Mouse (Mus musculus) G1E (cell line): ENCODE measurements at regions not wholly inside any gene's neighbourhood (a gene's known extent, or its start where the extent isn't known, plus 50 kb on each side); places are given as distances from the start of the nearest gene placed in this dataset.
"Not testable (repeated sequence)": the region's sequence is repeated elsewhere in the genome, so short reads cannot be mapped to it uniquely, and the experiment has no call there.

Experiments used
- ATAC-seq: 2 replicates; pipeline ENCODE4 v1.8.0; 2016; ENCODE audit warnings: mild to moderate bottlenecking; ENCODE audit not compliant: insufficient number of reproducible peaks, poor library complexity, low FRiP score, severe bottlenecking; ENCODE audit errors: extremely low read depth
- DNase-seq: peaks from one replicate; pipeline ENCODE4 v3.0.0; 2012; ENCODE audit warnings: low spot score
- H3K27me3 ChIP-seq: 2 replicates; pipeline ENCODE4 v1.6.1; 2012; ENCODE audit warnings: mild to moderate bottlenecking, low read length, inconsistent platforms; ENCODE audit not compliant: insufficient read depth
- H3K36me3 ChIP-seq: replicated peaks from 2 replicates; pipeline ENCODE3; 2012; ENCODE audit warnings: mild to moderate bottlenecking, inconsistent platforms
- H3K4me1 ChIP-seq: 2 replicates; pipeline ENCODE4 v1.6.1; 2012; ENCODE audit warnings: low read depth, low read length, inconsistent platforms, mixed read lengths; ENCODE audit not compliant: insufficient read depth
- H3K4me3 ChIP-seq: 2 replicates; pipeline ENCODE4 v1.5.1; 2012; ENCODE audit warnings: low read depth, mild to moderate bottlenecking, inconsistent platforms, low read length, moderate library complexity, mixed read lengths
- H3K9me3 ChIP-seq: replicated peaks from 2 replicates; pipeline ENCODE4 v1.6.1; 2012; ENCODE audit warnings: inconsistent platforms
- CTCF ChIP-seq: IDR thresholded peaks from 2 replicates; pipeline ENCODE4 v1.5.1; 2012; ENCODE audit warnings: low read depth, low read length, inconsistent platforms, mixed read lengths
- GATA1 ChIP-seq: IDR thresholded peaks from 2 replicates; pipeline ENCODE4 v1.6.1; 2012; ENCODE audit warnings: borderline replicate concordance, low read length, inconsistent platforms, mixed read lengths
- GATA2 ChIP-seq: IDR thresholded peaks from 2 replicates; pipeline ENCODE4 v1.6.1; 2012; ENCODE audit warnings: low read depth, low read length, inconsistent platforms, borderline replicate concordance
- POLR2AphosphoS5 ChIP-seq: IDR thresholded peaks from 2 replicates; pipeline ENCODE4 v1.6.1; 2012; ENCODE audit warnings: low read depth, low read length, inconsistent platforms; ENCODE audit not compliant: insufficient replicate concordance
- TAL1 ChIP-seq: conservative IDR thresholded peaks from 2 replicates; pipeline ENCODE4 v1.6.1; 2012; ENCODE audit warnings: low read depth, low read length, inconsistent platforms, mixed read lengths

DNA sequence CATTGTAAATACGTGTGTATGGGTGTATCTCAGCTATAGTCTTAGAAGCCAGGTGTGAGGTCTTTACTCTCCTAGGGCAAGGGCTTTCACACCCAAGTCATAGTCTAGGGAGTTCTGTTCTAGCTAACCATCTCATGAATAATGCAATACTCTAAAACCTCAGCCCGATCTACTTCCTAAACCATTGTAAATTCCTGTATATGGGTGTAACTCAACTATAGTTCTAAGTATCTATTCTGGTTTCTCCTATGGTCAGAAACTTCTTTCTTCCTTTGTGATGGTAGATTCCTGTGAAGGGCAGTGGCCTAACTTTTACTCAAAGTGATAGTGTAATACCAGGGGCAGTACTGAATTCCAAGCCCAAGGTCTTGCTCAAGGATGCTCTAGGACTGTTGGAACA lies 58.7 kb upstream of the Srd5a3 start:
- not testable (repeated sequence) for DNase-seq, H3K27me3 ChIP-seq, H3K36me3 ChIP-seq, H3K9me3 ChIP-seq, H3K4me3 ChIP-seq, H3K4me1 ChIP-seq, ATAC-seq

DNA sequence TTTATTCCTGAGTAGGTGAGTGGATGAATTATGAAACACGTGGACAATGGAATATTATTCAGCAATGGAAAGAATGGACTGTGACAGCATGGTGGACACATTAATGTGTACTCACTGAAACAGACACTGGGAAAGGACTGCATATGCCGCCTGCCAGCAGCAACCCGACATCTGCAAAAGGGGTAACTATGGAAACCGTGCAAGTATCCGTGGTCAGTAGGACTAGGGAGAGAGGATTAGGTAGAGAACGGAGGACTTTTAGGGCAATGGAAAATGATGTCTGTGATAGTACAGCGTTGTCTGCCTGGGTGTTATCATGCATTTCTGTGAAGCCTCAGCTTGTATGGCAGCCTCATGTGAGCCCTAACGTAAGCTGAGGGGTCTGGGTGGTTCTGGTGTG lies 59.6 kb upstream of the Srd5a3 start:
- Histone ChIP-seq H3K4me3 (no peak overlapping the region), H3K27me3 (peaks cover 8% of the 10 kb centered on the region), H3K4me1 (no peaks in the 10 kb centered on the region), H3K36me3 (no peaks in the 10 kb centered on the region), H3K9me3 (no peaks in the 10 kb centered on the region)
- no peak for TF ChIP-seq GATA2
- TF ChIP-seq GATA1 = no peak
- no peak for TF ChIP-seq POLR2AphosphoS5
- TF ChIP-seq TAL1 = no peak
- no peak for TF ChIP-seq CTCF
- DNase-seq (no peak), ATAC-seq (no peak)

DNA sequence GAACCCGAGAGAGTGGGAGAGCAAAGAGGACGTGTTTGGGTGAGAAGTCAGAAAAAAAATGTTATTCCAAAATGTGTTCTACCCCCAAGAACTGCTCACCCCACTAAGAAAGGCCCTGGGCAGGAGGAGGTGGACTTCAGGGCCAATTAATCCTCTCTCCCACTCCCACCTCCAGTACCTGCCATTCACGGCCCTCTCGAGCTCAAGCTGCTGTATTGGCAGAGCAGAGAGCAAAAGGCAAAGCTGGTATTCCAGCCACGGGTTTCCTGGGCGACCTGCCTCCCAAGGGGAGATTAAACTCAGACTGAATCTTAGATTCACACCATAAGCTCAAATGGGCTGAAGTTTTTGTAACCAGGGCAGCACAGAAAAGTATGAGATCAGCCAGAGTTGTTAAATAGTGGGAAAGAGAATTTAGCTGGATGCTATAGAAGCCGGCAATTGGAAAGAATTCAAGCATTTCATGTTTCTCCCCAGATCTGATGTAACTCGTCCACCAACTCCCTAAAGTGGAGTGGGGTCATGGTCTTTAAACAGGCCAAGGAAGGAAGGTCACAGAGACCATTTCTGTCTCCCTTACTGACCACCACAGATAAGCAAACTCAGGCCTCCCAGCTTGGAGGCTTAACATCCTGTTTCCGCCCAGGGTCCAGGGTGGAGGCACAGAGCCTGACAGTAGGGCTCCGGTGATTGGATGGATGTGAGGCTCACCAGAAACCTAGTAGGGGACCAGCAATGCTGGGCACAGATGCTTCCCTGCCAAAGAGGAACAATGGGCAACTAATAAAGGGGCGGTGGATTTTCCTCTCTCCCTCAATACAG lies 60.7 kb upstream of the Srd5a3 start:
- Histone ChIP-seq H3K9me3 (no peaks in the 10 kb centered on the region), H3K36me3 (no peaks in the 10 kb centered on the region), H3K4me1 (no peaks in the 10 kb centered on the region), H3K27me3 (peaks cover 13% of the 10 kb centered on the region), H3K4me3 (no peak overlapping the region)
- ATAC-seq = no peak
- TF ChIP-seq GATA1 = no peak
- TF ChIP-seq GATA2 = no peak
- TF ChIP-seq CTCF = no peak
- TF ChIP-seq POLR2AphosphoS5 = no peak
- no peak for TF ChIP-seq TAL1
- DNase-seq = no peak

DNA sequence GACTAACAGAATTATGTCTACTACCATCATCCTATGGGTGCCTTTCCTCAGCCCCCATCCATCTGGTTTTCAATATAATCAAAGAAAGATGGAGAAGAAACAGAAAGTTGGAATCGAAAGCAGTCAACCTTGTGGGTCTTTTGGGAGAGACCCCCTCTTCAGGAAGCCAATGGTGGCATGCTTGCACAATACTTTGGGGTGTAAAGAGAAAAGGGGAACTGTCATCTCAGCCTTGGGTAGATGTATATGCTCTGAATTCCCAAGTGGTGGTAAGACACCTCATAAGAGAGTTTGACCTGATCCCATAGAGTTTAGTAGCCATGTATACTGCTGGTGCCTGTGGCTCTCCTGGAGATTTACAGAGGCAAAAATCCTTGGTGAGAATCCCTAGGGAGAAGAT lies 61.6 kb upstream of the Srd5a3 start:
- Histone ChIP-seq H3K9me3 (no peaks in the 10 kb centered on the region), H3K36me3 (no peaks in the 10 kb centered on the region), H3K4me1 (no peaks in the 10 kb centered on the region), H3K27me3 (peaks cover 13% of the 10 kb centered on the region), H3K4me3 (no peak overlapping the region)
- DNase-seq (no peak), ATAC-seq (no peak)
- TF ChIP-seq TAL1 (no peak), GATA1 (no peak), GATA2 (no peak), POLR2AphosphoS5 (no peak), CTCF (no peak)

DNA sequence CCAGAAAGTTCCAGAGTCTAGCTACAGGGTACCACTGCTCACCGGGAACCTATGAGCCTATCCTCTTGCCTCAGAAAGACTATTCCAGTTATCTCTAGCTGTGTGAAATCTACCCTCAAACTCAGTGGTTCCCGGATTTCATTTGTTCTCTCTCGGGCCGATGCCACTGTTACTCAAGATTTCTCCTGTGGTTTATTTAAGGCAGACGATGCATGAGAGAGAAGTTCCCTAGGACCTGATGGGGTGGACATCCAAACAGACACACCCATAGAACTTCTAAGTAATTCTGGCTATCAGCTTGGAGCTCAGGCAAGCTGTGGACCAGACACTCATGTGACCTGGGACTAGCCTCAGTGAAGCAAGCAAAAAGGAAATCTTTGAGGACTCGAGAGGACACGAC lies 63.8 kb upstream of the Srd5a3 start:
- ATAC-seq = no peak
- Histone ChIP-seq H3K36me3 (no peaks in the 10 kb centered on the region), H3K4me3 (no peak overlapping the region), H3K9me3 (no peaks in the 10 kb centered on the region), H3K4me1 (no peaks in the 10 kb centered on the region), H3K27me3 (peaks cover 17% of the 10 kb centered on the region)
- no peak for DNase-seq
- TF ChIP-seq GATA1 (no peak), POLR2AphosphoS5 (no peak), CTCF (no peak), GATA2 (no peak), TAL1 (no peak)

DNA sequence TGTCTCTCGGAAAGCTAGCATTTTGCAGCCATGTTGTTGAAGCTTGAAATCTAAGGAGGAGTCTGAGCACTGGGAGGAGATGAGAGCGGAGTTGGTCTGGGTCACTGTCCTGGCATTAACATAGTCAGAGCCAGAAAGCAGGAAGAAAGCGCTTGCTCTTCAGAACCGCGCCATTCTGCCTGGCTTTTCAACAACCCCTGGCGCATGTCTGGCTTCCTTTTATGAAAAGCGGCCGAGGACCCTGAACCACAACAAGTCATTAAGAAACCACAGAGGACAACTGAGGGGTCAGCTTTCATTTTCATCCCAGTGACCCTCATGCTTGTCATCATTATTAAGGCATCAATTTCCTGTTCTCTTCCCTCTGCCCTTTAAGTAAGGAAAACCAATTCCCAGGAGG lies 64.7 kb upstream of the Srd5a3 start:
- H3K36me3 ChIP-seq = no peaks in the 10 kb centered on the region
- DNase-seq (no peak), ATAC-seq (no peak)
- no peak overlapping the region for H3K4me3 ChIP-seq
- peaks cover 17% of the 10 kb centered on the region for H3K27me3 ChIP-seq
- no peaks in the 10 kb centered on the region for H3K4me1 ChIP-seq
- H3K9me3 ChIP-seq = no peaks in the 10 kb centered on the region
- TF ChIP-seq GATA2 = no peak
- TF ChIP-seq CTCF = no peak
- no peak for TF ChIP-seq TAL1
- TF ChIP-seq POLR2AphosphoS5 = no peak
- TF ChIP-seq GATA1 = no peak
